Mouse (Mus musculus) kidney, embryonic 16.5 days (tissue): ENCODE results near the gene Gpr149. TPM values are rescaled to one million over a fixed set of nuclear protein-coding genes. Genes with fewer than 3 reads are reported as not detected.

Experiments
- ATAC-seq: fragments of 200-750 bp; cut with Nextera tagmentation; 2 replicates; pipeline ENCODE4 v1.8.0; 2017; ENCODE audit warnings: moderate TSS enrichment; ENCODE audit not compliant: low FRiP score, low TSS enrichment
- H3K27ac ChIP-seq: fragments of 300-500 bp; sonication (generic); 2 replicates; pipeline ENCODE4 v1.5.1; 2014; ENCODE audit warnings: low read length
- H3K27me3 ChIP-seq: fragments of 300-500 bp; sonication (generic); 2 replicates; pipeline ENCODE4 v1.6.1; 2014; ENCODE audit warnings: low read length, control low read depth, mixed read lengths; ENCODE audit not compliant: insufficient read depth
- H3K36me3 ChIP-seq: fragments of 300-500 bp; sonication (generic); 2 replicates; pipeline ENCODE4 v1.6.1; 2014; ENCODE audit warnings: low read length, control low read depth, mixed read lengths; ENCODE audit not compliant: insufficient read depth
- H3K4me1 ChIP-seq: fragments of 300-500 bp; sonication (generic); 2 replicates; pipeline ENCODE4 v1.6.1; 2014; ENCODE audit warnings: low read length, control low read depth, mixed read lengths; ENCODE audit not compliant: insufficient read depth
- H3K4me2 ChIP-seq: fragments of 300-500 bp; sonication (generic); replicated peaks from 2 replicates; pipeline ENCODE4 v1.6.1; 2014; ENCODE audit warnings: low read depth, low read length
- H3K4me3 ChIP-seq: fragments of 300-500 bp; sonication (generic); 2 replicates; pipeline ENCODE4 v1.5.1; 2014; ENCODE audit warnings: mild to moderate bottlenecking, low read length
- H3K9ac ChIP-seq: fragments of 300-500 bp; sonication (generic); replicated peaks from 2 replicates; pipeline ENCODE4 v1.6.1; 2014; ENCODE audit warnings: low read length
- H3K9me3 ChIP-seq: fragments of 300-500 bp; sonication (generic); 2 replicates; pipeline ENCODE4 v1.6.1; 2016; ENCODE audit warnings: low read length, control low read depth
- WGBS: fragments of 180-500 bp; shearing (Covaris S2); extraction: QIAGEN DNeasy Blood & Tissue Kit; methylation state at CpG from one replicate; pipeline ENCODE4 v1.1.7; 2014; 5-methylcytosine and 5-hydroxymethylcytosine counted together
- polyA plus RNA-seq: library from polyadenylated mRNA; unstranded; fragments of >200 nt; fragmentation: Nextera tagmentation; extraction: Ambion mirVana; gene quantifications from 2 replicates; pipeline ENCODE4 v1.2.1, GENCODE M21; 2015

Gpr149 gene
- polyA plus RNA-seq, 1 experiment from 2014 or later: not detected

DNA sequence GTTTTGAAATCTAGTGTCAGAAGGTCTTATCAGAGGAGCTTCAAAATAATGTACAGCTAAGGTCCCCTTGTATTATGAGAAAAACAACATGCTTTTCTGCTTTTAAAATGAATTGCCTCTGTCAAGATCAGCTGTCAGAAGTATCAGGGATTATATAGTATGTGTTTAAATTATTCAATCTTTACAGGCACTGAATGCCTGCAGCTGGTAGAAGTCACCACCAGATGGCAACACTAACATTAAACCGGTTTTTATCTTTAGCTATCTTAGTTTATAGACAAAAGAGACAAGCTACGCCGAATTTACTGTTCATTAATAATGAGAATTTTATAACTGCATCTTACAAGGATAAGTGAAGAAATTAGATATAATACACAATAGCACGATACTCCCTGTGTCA lies 77.8 kb downstream of the Gpr149 start:
- no peak overlapping the region for H3K4me2 ChIP-seq
- no peak overlapping the region for H3K27ac ChIP-seq
- H3K36me3 ChIP-seq: no peaks in the 10 kb centered on the region
- ATAC-seq: no peak
- 35% methylated on average over 4 of the region's 4 CpGs for WGBS
- H3K27me3 ChIP-seq: no peaks in the 10 kb centered on the region
- H3K4me3 ChIP-seq: no peak overlapping the region
- H3K9ac ChIP-seq: no peak overlapping the region
- H3K4me1 ChIP-seq: no peaks in the 10 kb centered on the region
- no peaks in the 10 kb centered on the region for H3K9me3 ChIP-seq

GRCm38 (mm10) chr3:62507206-62507647 lies 97.7 kb downstream of the Gpr149 start:
- 42% methylated on average over 5 of the region's 5 CpGs for WGBS
- H3K9me3 ChIP-seq: no peaks in the 10 kb centered on the region
- no peak overlapping the region for H3K27ac ChIP-seq
- no peaks in the 10 kb centered on the region for H3K36me3 ChIP-seq
- peak overlapping the region; percentile 97 for H3K4me3 ChIP-seq
- H3K4me1 ChIP-seq: peaks cover 13% of the 10 kb centered on the region
- no peaks in the 10 kb centered on the region for H3K27me3 ChIP-seq
- ATAC-seq: peak; percentile 7; the same call in 1 of the 2 replicates
- H3K9ac ChIP-seq: no peak overlapping the region; the same call in 1 of the 2 replicates
- H3K4me2 ChIP-seq: peak overlapping the region; percentile 71

DNA sequence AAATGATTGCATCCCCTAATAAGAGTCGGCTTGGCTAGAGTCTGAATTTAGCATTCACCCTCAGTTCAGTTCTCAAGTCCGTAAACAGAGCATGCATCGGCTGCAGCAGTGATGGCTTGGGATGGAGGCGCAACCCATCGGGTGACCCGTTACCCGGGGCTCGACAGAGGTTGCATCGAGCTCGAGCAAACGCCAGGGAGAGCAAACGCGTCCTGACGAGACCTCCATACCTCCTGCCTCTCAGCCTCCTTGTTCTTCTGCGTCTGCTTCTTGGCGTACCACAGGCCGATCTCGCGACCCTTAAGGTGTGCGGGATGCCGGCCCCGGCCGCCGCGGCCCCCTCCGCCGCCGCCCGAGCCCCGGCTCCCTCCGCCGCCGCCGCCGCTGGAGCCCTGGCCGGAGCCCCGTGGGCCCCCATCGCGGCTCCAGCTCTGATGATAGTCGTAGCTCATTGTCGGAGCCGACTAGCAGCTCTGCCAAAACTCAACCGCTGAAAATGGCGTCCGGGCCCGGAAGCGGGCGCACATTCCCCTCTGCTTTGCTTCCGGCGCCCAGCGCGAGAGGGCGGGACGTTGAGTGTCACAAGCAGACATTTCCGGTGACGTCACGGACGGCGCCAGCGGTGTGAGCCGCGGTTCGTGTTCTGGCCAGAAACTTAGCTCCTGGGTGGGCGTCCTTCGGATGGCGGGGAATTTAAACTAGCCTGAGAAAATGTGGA lies 98.3 kb downstream of the Gpr149 start, which contains the start of gene Dhx36:
Gene Dhx36 (minus strand): TSS at position 517 of the 718 bp plus-strand sequence.
- ATAC-seq: peak; percentile 99
- H3K27ac ChIP-seq: peak within 1 kb of the TSS; percentile 95
- H3K4me3 ChIP-seq: peak within 1 kb of the TSS; percentile 97
- H3K4me2 ChIP-seq: peak within 1 kb of the TSS; percentile 71
- H3K9ac ChIP-seq: peak within 1 kb of the TSS; percentile 98
- under 1% methylated on average over 63 of the region's 66 CpGs for WGBS
- no peaks in the 10 kb centered on the region for H3K27me3 ChIP-seq
- H3K9me3 ChIP-seq: no peaks in the 10 kb centered on the region
- H3K36me3 ChIP-seq: no peaks in the 10 kb centered on the region
- peaks cover 13% of the 10 kb centered on the region for H3K4me1 ChIP-seq

DNA sequence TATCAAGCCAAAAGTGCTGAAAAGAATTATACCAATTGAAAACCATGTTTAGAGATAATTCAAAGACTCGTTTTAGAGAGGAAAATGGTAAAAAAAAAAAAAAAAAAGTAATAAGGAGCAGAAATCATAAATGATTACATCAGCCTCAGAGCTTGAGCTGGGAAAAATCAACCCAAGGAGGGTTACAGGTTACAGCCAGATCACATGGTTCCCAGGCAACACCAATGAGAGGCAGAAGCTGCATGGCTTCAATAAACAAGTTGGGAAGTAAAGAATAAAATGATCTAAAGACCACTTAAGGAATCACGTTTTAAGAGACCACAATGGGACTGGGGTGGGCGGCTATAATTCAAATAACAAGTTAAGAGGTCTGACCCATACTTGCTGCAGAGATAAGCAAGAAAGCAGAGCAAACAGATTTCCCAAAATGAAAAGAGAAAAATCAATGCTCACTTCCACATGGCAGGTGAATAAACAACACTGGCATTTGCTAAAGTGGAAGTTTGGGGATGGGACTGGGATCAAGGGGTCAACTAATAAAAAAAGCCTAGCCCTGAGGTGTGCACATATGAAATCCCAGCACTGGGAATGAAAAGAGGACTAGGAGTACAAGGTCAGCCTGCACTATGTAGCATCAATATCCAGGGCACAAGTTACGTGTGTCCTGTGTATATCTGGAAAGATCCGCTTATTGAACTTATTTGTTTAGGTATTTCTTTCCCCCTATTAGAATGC lies 99.6 kb downstream of the Gpr149 start:
- H3K4me2 ChIP-seq: peak overlapping the region; percentile 71
- no peaks in the 10 kb centered on the region for H3K27me3 ChIP-seq
- peak overlapping the region; percentile 53 for H3K9ac ChIP-seq
- WGBS: 62% methylated on average over 5 of the region's 5 CpGs
- H3K9me3 ChIP-seq: no peaks in the 10 kb centered on the region
- ATAC-seq: no peak
- H3K36me3 ChIP-seq: peaks cover 9% of the 10 kb centered on the region; the same call in 1 of the 2 replicates
- H3K27ac ChIP-seq: no peak overlapping the region
- H3K4me1 ChIP-seq: peaks cover 13% of the 10 kb centered on the region
- peak overlapping the region; percentile 97 for H3K4me3 ChIP-seq

- ATAC-seq: no peak
- no peak overlapping the region for H3K27ac ChIP-seq
- no peaks in the 10 kb centered on the region for H3K27me3 ChIP-seq
- no peak overlapping the region for H3K4me2 ChIP-seq
- peaks cover 28% of the 10 kb centered on the region for H3K36me3 ChIP-seq
- H3K4me1 ChIP-seq: no peaks in the 10 kb centered on the region
- H3K4me3 ChIP-seq: no peak overlapping the region
- no peak overlapping the region for H3K9ac ChIP-seq
- H3K9me3 ChIP-seq: no peaks in the 10 kb centered on the region
- 95% methylated on average over 4 of the region's 4 CpGs for WGBS
Observed at GRCm38 (mm10) chr3:62499327-62499726, 105.6 kb downstream of the Gpr149 start.

DNA sequence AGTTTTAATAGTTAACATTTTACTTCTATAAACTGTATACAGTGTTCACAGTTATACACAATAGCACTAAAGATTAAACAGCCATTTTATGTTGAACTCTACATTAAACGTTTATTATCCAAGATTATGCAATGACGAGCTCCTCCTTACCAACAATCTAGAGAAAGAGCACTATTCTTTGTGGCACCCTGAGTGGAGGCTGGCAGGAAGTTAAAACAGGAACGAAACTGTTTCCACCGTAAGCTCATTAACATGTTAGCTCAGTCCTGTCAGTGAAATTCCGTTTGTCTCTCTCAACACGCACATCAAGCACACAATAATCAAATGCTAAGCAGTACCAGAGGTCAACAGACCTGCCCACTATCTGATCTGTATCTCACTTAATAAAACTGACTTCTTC lies 112.4 kb downstream of the Gpr149 start:
- no peak overlapping the region for H3K27ac ChIP-seq
- no peaks in the 10 kb centered on the region for H3K9me3 ChIP-seq
- no peak overlapping the region for H3K4me3 ChIP-seq
- 89% methylated on average over 6 of the region's 6 CpGs for WGBS
- no peak overlapping the region for H3K9ac ChIP-seq
- no peak overlapping the region for H3K4me2 ChIP-seq
- peaks cover 38% of the 10 kb centered on the region for H3K36me3 ChIP-seq
- no peaks in the 10 kb centered on the region for H3K4me1 ChIP-seq
- no peaks in the 10 kb centered on the region for H3K27me3 ChIP-seq
- ATAC-seq: no peak

- no peaks in the 10 kb centered on the region for H3K4me1 ChIP-seq
- no peak overlapping the region for H3K4me2 ChIP-seq
- peaks cover 21% of the 10 kb centered on the region for H3K36me3 ChIP-seq
- H3K27me3 ChIP-seq: no peaks in the 10 kb centered on the region
- H3K4me3 ChIP-seq: no peak overlapping the region
- 92% methylated on average over 2 of the region's 2 CpGs for WGBS
- no peaks in the 10 kb centered on the region for H3K9me3 ChIP-seq
- ATAC-seq: no peak
- no peak overlapping the region for H3K9ac ChIP-seq
- no peak overlapping the region for H3K27ac ChIP-seq
Observed at GRCm38 (mm10) chr3:62484340-62484739, 120.6 kb downstream of the Gpr149 start.

Other genes starting within 250 kb of the Gpr149 start
- gene Dhx36, start 98.1 kb downstream of the Gpr149 start, polyA plus RNA-seq: 18.2 and 24.4 TPM in 2 replicates